Mouse (Mus musculus): ENCODE measurements around the gene Ctnnd2. TPM values are rescaled to one million over a fixed set of nuclear protein-coding genes. Genes with fewer than 3 reads are reported as not detected.
"Not testable (repeated sequence)": the region's sequence is repeated elsewhere in the genome, so short reads cannot be mapped to it uniquely, and the experiment has no call there.

Gene Ctnnd2
- 2.0 and 3.3 TPM in 2 replicates for polyA plus RNA-seq (2016; fragmentation: Nextera tagmentation; extraction: Ambion mirVana)

GRCm38 (mm10) chr15:30172391-30173281, at the start of gene Ctnnd2:
Gene Ctnnd2, plus strand, starts transcription at chr15:30172593.
- Histone ChIP-seq H3K27ac (no peak within 1 kb of the TSS), H3K4me3 (replicated peaks) (peak within 1 kb of the TSS; percentile 68), H3K4me2 (peak within 1 kb of the TSS; percentile 98), H3K27me3 (peaks cover 46% of the 10 kb centered on the region), H3K9me3 (no peaks in the 10 kb centered on the region), H3K36me3 (no peaks in the 10 kb centered on the region), H3K4me1 (replicated peaks) (no peaks in the 10 kb centered on the region; the same call in 1 of the 2 replicates), H3K9ac (replicated peaks) (peak within 1 kb of the TSS; percentile 62)
- WGBS, result under 1% methylated on average over 78 of the region's 136 CpGs
- peak; percentile 90 for ATAC-seq (ENCODE audit: insufficient number of reproducible peaks, insufficient read depth, low FRiP score, low TSS enrichment, low read depth)

GRCm38 (mm10) chr15:30130705-30131104, 41.7 kb upstream of the Ctnnd2 start:
- WGBS, result 70% methylated on average over 6 of the region's 6 CpGs
- no peak overlapping the region for H3K27ac ChIP-seq
- H3K9me3 ChIP-seq, result no peaks in the 10 kb centered on the region
- no peaks in the 10 kb centered on the region for H3K36me3 ChIP-seq
- H3K27me3 ChIP-seq, result no peaks in the 10 kb centered on the region
- ATAC-seq (ENCODE audit: insufficient number of reproducible peaks, insufficient read depth, low FRiP score, low TSS enrichment, low read depth), result no peak
- no peak overlapping the region for H3K9ac ChIP-seq (replicated peaks)
- no peak overlapping the region for H3K4me2 ChIP-seq
- no peak overlapping the region for H3K4me3 ChIP-seq (replicated peaks)
- no peaks in the 10 kb centered on the region for H3K4me1 ChIP-seq (replicated peaks)

GRCm38 (mm10) chr15:30139626-30140025, 32.8 kb upstream of the Ctnnd2 start:
- not testable (repeated sequence) for H3K27ac ChIP-seq; ATAC-seq (ENCODE audit: insufficient number of reproducible peaks, insufficient read depth, low FRiP score, low TSS enrichment, low read depth); H3K9ac ChIP-seq (replicated peaks); H3K4me1 ChIP-seq (replicated peaks); H3K27me3 ChIP-seq; H3K4me3 ChIP-seq (replicated peaks); H3K4me2 ChIP-seq; H3K36me3 ChIP-seq; H3K9me3 ChIP-seq
- WGBS, result 43% methylated on average over 1 of the region's 1 CpGs

- H3K4me2 ChIP-seq, result no peak overlapping the region
- no peaks in the 10 kb centered on the region for H3K27me3 ChIP-seq
- no peak overlapping the region for H3K4me3 ChIP-seq (replicated peaks)
- ATAC-seq (ENCODE audit: insufficient number of reproducible peaks, insufficient read depth, low FRiP score, low TSS enrichment, low read depth), result no peak
- 83% methylated on average over 2 of the region's 2 CpGs for WGBS
- no peaks in the 10 kb centered on the region for H3K9me3 ChIP-seq
- H3K36me3 ChIP-seq, result no peaks in the 10 kb centered on the region
- H3K27ac ChIP-seq, result no peak overlapping the region
- no peak overlapping the region for H3K9ac ChIP-seq (replicated peaks)
- no peaks in the 10 kb centered on the region for H3K4me1 ChIP-seq (replicated peaks)
Measured at GRCm38 (mm10) chr15:30145413-30145812, 27.0 kb upstream of the Ctnnd2 start.

GRCm38 (mm10) chr15:30152176-30152575, 20.2 kb upstream of the Ctnnd2 start:
- Histone ChIP-seq H3K4me1 (replicated peaks) (no peaks in the 10 kb centered on the region), H3K36me3 (no peaks in the 10 kb centered on the region), H3K9ac (replicated peaks) (no peak overlapping the region), H3K4me3 (replicated peaks) (no peak overlapping the region), H3K27me3 (no peaks in the 10 kb centered on the region), H3K27ac (no peak overlapping the region), H3K4me2 (no peak overlapping the region), H3K9me3 (no peaks in the 10 kb centered on the region)
- 46% methylated on average over 2 of the region's 2 CpGs for WGBS
- no peak for ATAC-seq (ENCODE audit: insufficient number of reproducible peaks, insufficient read depth, low FRiP score, low TSS enrichment, low read depth)

- H3K36me3 ChIP-seq, result no peaks in the 10 kb centered on the region
- ATAC-seq (ENCODE audit: insufficient number of reproducible peaks, insufficient read depth, low FRiP score, low TSS enrichment, low read depth), result no peak
- H3K4me1 ChIP-seq (replicated peaks), result no peaks in the 10 kb centered on the region
- no peak overlapping the region for H3K4me2 ChIP-seq
- H3K27ac ChIP-seq, result no peak overlapping the region
- 95% methylated on average over 1 of the region's 1 CpGs for whole genome bisulfite sequencing
- no peak overlapping the region for H3K9ac ChIP-seq (replicated peaks)
- no peaks in the 10 kb centered on the region for H3K9me3 ChIP-seq
- H3K4me3 ChIP-seq (replicated peaks), result no peak overlapping the region
- no peaks in the 10 kb centered on the region for H3K27me3 ChIP-seq
Measured at GRCm38 (mm10) chr15:30157975-30158374, 14.4 kb upstream of the Ctnnd2 start.

GRCm38 (mm10) chr15:30170031-30170430, 2.4 kb upstream of the Ctnnd2 start:
- H3K36me3 ChIP-seq, result no peaks in the 10 kb centered on the region
- no peak overlapping the region for H3K27ac ChIP-seq
- no peak for ATAC-seq (ENCODE audit: insufficient number of reproducible peaks, insufficient read depth, low FRiP score, low TSS enrichment, low read depth)
- H3K9me3 ChIP-seq, result no peaks in the 10 kb centered on the region
- WGBS, result 76% methylated on average over 8 of the region's 8 CpGs
- H3K27me3 ChIP-seq, result peaks cover 42% of the 10 kb centered on the region
- H3K4me2 ChIP-seq, result no peak overlapping the region
- no peak overlapping the region for H3K9ac ChIP-seq (replicated peaks)
- no peaks in the 10 kb centered on the region; the same call in 1 of the 2 replicates for H3K4me1 ChIP-seq (replicated peaks)
- H3K4me3 ChIP-seq (replicated peaks), result no peak overlapping the region

GRCm38 (mm10) chr15:30171493-30172195, 749 bp upstream of the Ctnnd2 start:
- Histone ChIP-seq H3K27ac (no peak overlapping the region), H3K9me3 (no peaks in the 10 kb centered on the region), H3K4me1 (replicated peaks) (no peaks in the 10 kb centered on the region; the same call in 1 of the 2 replicates), H3K4me2 (peak overlapping the region; percentile 98), H3K36me3 (no peaks in the 10 kb centered on the region), H3K9ac (replicated peaks) (peak overlapping the region; percentile 42), H3K27me3 (peaks cover 46% of the 10 kb centered on the region), H3K4me3 (replicated peaks) (peak overlapping the region; percentile 68)
- 23% methylated on average over 11 of the region's 11 CpGs for WGBS
- no peak for ATAC-seq (ENCODE audit: insufficient number of reproducible peaks, insufficient read depth, low FRiP score, low TSS enrichment, low read depth)

GRCm38 (mm10) chr15:30173370-30173941, 1.1 kb downstream of the Ctnnd2 start:
- no peaks in the 10 kb centered on the region; the same call in 1 of the 2 replicates for H3K4me1 ChIP-seq (replicated peaks)
- peak overlapping the region; percentile 98 for H3K4me2 ChIP-seq
- ATAC-seq (ENCODE audit: insufficient number of reproducible peaks, insufficient read depth, low FRiP score, low TSS enrichment, low read depth), result peak; percentile 9; the same call in 1 of the 2 replicates
- peaks cover 46% of the 10 kb centered on the region for H3K27me3 ChIP-seq
- peak overlapping the region; percentile 68 for H3K4me3 ChIP-seq (replicated peaks)
- peak overlapping the region; percentile 62 for H3K9ac ChIP-seq (replicated peaks)
- no peak overlapping the region for H3K27ac ChIP-seq
- under 1% methylated on average over 29 of the region's 29 CpGs for WGBS
- H3K9me3 ChIP-seq, result no peaks in the 10 kb centered on the region
- H3K36me3 ChIP-seq, result no peaks in the 10 kb centered on the region

- H3K4me3 ChIP-seq (replicated peaks), result peak overlapping the region; percentile 68; the same call in 1 of the 2 replicates
- no peaks in the 10 kb centered on the region for H3K36me3 ChIP-seq
- H3K27me3 ChIP-seq, result peaks cover 46% of the 10 kb centered on the region
- no peaks in the 10 kb centered on the region; the same call in 1 of the 2 replicates for H3K4me1 ChIP-seq (replicated peaks)
- H3K9me3 ChIP-seq, result no peaks in the 10 kb centered on the region
- WGBS, result 56% methylated on average over 7 of the region's 7 CpGs
- 0 out of 2 replicates have a peak overlapping the region, but pooled peaks have one; percentile 98 for H3K4me2 ChIP-seq
- H3K27ac ChIP-seq, result no peak overlapping the region
- ATAC-seq (ENCODE audit: insufficient number of reproducible peaks, insufficient read depth, low FRiP score, low TSS enrichment, low read depth), result no peak
- H3K9ac ChIP-seq (replicated peaks), result no peak overlapping the region
Measured at GRCm38 (mm10) chr15:30174321-30174720, 1.9 kb downstream of the Ctnnd2 start.

- H3K4me1 ChIP-seq (replicated peaks), result no peaks in the 10 kb centered on the region
Measured at GRCm38 (mm10) chr15:30184020-30184419, 11.6 kb downstream of the Ctnnd2 start.

More at GRCm38 (mm10) chr15:30184020-30184419, 11.6 kb downstream of the Ctnnd2 start:
- no peak overlapping the region for H3K4me3 ChIP-seq (replicated peaks)
- no peak overlapping the region for H3K9ac ChIP-seq (replicated peaks)
- H3K27ac ChIP-seq, result no peak overlapping the region
- no peaks in the 10 kb centered on the region for H3K9me3 ChIP-seq
- H3K36me3 ChIP-seq, result no peaks in the 10 kb centered on the region
- ATAC-seq (ENCODE audit: insufficient number of reproducible peaks, insufficient read depth, low FRiP score, low TSS enrichment, low read depth), result no peak
- H3K4me2 ChIP-seq, result no peak overlapping the region
- 93% methylated on average over 7 of the region's 7 CpGs for WGBS
- no peaks in the 10 kb centered on the region for H3K27me3 ChIP-seq
